Mouse (Mus musculus): Measurements from ENCODE around the gene Ngdn.
"Not testable (repeated sequence)": the region's sequence is repeated elsewhere in the genome, so short reads cannot be mapped to it uniquely, and the experiment has no call there.

DNA sequence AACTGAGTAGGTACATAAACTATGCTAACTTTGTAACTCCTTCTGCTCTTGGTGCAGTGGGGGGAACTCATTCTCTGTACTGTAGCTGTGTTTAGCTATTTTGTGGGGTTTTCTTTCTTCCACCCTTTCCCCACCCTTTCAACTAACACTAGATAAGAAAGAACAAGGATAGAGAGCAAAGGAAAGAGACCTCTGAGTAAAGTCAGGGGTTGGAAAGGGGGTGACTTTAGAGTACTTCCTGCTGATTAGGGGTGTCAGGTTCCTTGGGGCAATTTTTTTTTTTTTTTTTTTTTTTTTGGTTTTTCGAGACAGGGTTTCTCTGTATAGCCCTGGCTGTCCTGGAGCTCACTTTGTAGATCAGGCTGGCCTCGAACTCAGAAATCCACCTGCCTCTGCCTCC lies 28.4 kb downstream of the Ngdn start:
- TF ChIP-seq ZNF384 (IDR thresholded peaks at IDR 0.05; ENCODE audit: low read depth, low read length): peak; percentile 87
- TF ChIP-seq CTCF (IDR thresholded peaks at IDR 0.05 in 2 of 3, conservative IDR thresholded peaks at IDR 0.05 in 1 of 3; ENCODE audit: control insufficient read depth in 1 of 3, insufficient read depth in 1 of 3, low read depth in 2 of 3, low read length in 3 of 3, poor library complexity in 1 of 3, severe bottlenecking in 1 of 3); GATA1 (IDR thresholded peaks at IDR 0.05; ENCODE audit: low read depth, low read length); MEF2A (IDR thresholded peaks at IDR 0.05; ENCODE audit: extremely low read depth, insufficient replicate concordance, low read depth, low read length, poor library complexity, severe bottlenecking); KAT2A (conservative IDR thresholded peaks at IDR 0.05; ENCODE audit: low read depth, low read length); EP300 (IDR thresholded peaks at IDR 0.05; ENCODE audit: low read depth in 1 of 2, low read length in 2 of 2); ETS1 (IDR thresholded peaks at IDR 0.05; ENCODE audit: low read depth, low read length): not testable (repeated sequence)
